Mouse (Mus musculus) intestine, postnatal 0 days (tissue): Measurements from ENCODE around the gene Htt. TPM values are rescaled to one million over a fixed set of nuclear protein-coding genes. Genes with fewer than 3 reads are reported as not detected.
A peak's percentile ranks its signal among the peaks of the same experiment; 100 is the strongest.

Experiments
- ATAC-seq: fragments of 200-750 bp; cut with Nextera tagmentation; 2 replicates; pipeline ENCODE4 v1.8.0; 2017; ENCODE audit warnings: mild to moderate bottlenecking, moderate TSS enrichment, moderate library complexity
- H3K27ac ChIP-seq: fragments of 300-500 bp; sonication (generic); 2 replicates; pipeline ENCODE4 v1.5.1; 2014; ENCODE audit warnings: mild to moderate bottlenecking, low read depth, low read length, moderate library complexity
- H3K27me3 ChIP-seq: fragments of 300-500 bp; sonication (generic); replicated peaks from 2 replicates; pipeline ENCODE4 v1.6.1; 2014; ENCODE audit warnings: low read length, mixed read lengths; ENCODE audit not compliant: control insufficient read depth, insufficient read depth
- H3K36me3 ChIP-seq: fragments of 300-500 bp; sonication (generic); 2 replicates; pipeline ENCODE4 v1.6.1; 2014; ENCODE audit warnings: mild to moderate bottlenecking, moderate library complexity; ENCODE audit not compliant: control insufficient read depth, insufficient read depth
- H3K4me1 ChIP-seq: fragments of 300-500 bp; sonication (generic); replicated peaks from 2 replicates; pipeline ENCODE4 v1.6.1; 2014; ENCODE audit warnings: antibody characterized with exemption, low read length, mixed read lengths; ENCODE audit not compliant: control insufficient read depth, insufficient read depth
- H3K4me2 ChIP-seq: fragments of 300-500 bp; sonication (generic); replicated peaks from 2 replicates; pipeline ENCODE4 v1.6.1; 2014; ENCODE audit warnings: low read depth, mild to moderate bottlenecking, moderate library complexity
- H3K4me3 ChIP-seq: fragments of 300-500 bp; sonication (generic); 2 replicates; pipeline ENCODE4 v1.5.1; 2014; ENCODE audit warnings: low read depth, low read length
- H3K9ac ChIP-seq: fragments of 300-500 bp; sonication (generic); 2 replicates; pipeline ENCODE4 v1.6.1; 2014; ENCODE audit warnings: mild to moderate bottlenecking, low read depth, low read length
- H3K9me3 ChIP-seq: fragments of 300-500 bp; sonication (generic); 2 replicates; pipeline ENCODE4 v1.6.1; 2016; ENCODE audit warnings: mixed run types; ENCODE audit not compliant: control insufficient read depth
- CTCF ChIP-seq: sonication (generic); IDR thresholded peaks from 2 replicates; pipeline ENCODE4 v1.5.1; 2016; ENCODE audit warnings: low read depth, mild to moderate bottlenecking, control low read depth, antibody characterized with exemption, moderate library complexity
- WGBS: fragments of 180-500 bp; shearing (Covaris S2); extraction: QIAGEN DNeasy Blood & Tissue Kit; methylation state at CpG from one replicate; pipeline ENCODE4 v1.1.7; 2014; 5-methylcytosine and 5-hydroxymethylcytosine counted together
- polyA plus RNA-seq: library from polyadenylated mRNA; unstranded; fragments of >200 nt; fragmentation: Nextera tagmentation; extraction: Ambion mirVana; gene quantifications from 2 replicates; pipeline ENCODE4 v1.2.1, GENCODE M21; 2015

Gene Htt
- polyA plus RNA-seq, 1 experiment from 2014 or later, result 3.7 TPM

GRCm38 (mm10) chr5:34923920-34924319 lies 162.4 kb downstream of the Htt start:
- no peak for ATAC-seq
- Histone ChIP-seq H3K4me3 (no peak overlapping the region), H3K9ac (no peak overlapping the region), H3K27me3 (no peaks in the 10 kb centered on the region), H3K9me3 (no peaks in the 10 kb centered on the region), H3K4me2 (no peak overlapping the region), H3K36me3 (peaks cover 22% of the 10 kb centered on the region), H3K4me1 (no peaks in the 10 kb centered on the region), H3K27ac (no peak overlapping the region)
- TF ChIP-seq CTCF, result no peak
- WGBS, result 90% methylated on average over 4 of the region's 4 CpGs

GRCm38 (mm10) chr5:34924519-34924918 lies 163.0 kb downstream of the Htt start:
- no peak for TF ChIP-seq CTCF
- H3K4me1 ChIP-seq, result no peaks in the 10 kb centered on the region
- no peak for ATAC-seq
- H3K4me3 ChIP-seq, result no peak overlapping the region
- peaks cover 22% of the 10 kb centered on the region for H3K36me3 ChIP-seq
- no peaks in the 10 kb centered on the region for H3K9me3 ChIP-seq
- H3K27ac ChIP-seq, result no peak overlapping the region
- H3K9ac ChIP-seq, result no peak overlapping the region
- H3K4me2 ChIP-seq, result no peak overlapping the region
- WGBS, result 75% methylated on average over 7 of the region's 7 CpGs
- no peaks in the 10 kb centered on the region for H3K27me3 ChIP-seq

DNA sequence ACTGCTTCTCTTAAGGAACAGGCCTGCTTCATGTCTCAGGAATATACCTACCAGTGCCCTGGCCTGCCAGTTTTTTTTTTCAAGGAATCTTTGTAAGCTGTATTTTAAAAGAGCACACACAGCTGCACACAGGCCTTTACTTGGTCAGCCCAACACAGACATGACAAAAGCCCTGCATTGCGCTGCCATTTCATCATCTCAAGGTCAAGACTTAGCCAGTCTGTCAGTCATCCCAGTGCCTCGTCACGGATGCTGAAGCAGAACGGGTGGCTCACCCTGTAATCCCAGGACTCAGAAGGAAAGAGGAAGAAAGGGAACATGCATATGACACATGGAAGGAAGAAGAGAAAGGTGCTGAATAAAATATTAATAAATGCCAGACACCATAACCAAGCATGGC lies 166.1 kb downstream of the Htt start:
- Histone ChIP-seq H3K9ac (no peak overlapping the region), H3K27me3 (no peaks in the 10 kb centered on the region), H3K4me3 (no peak overlapping the region), H3K4me2 (no peak overlapping the region), H3K9me3 (no peaks in the 10 kb centered on the region), H3K27ac (no peak overlapping the region), H3K4me1 (no peaks in the 10 kb centered on the region), H3K36me3 (peaks cover 14% of the 10 kb centered on the region)
- ATAC-seq, result no peak
- 89% methylated on average over 4 of the region's 4 CpGs for WGBS
- TF ChIP-seq CTCF, result no peak

GRCm38 (mm10) chr5:34930151-34930975 lies 168.8 kb downstream of the Htt start:
- Histone ChIP-seq H3K27me3 (no peaks in the 10 kb centered on the region), H3K36me3 (peaks cover 2% of the 10 kb centered on the region), H3K4me1 (no peaks in the 10 kb centered on the region), H3K9ac (no peak overlapping the region), H3K9me3 (no peaks in the 10 kb centered on the region), H3K27ac (no peak overlapping the region), H3K4me3 (no peak overlapping the region), H3K4me2 (no peak overlapping the region)
- TF ChIP-seq CTCF, result no peak
- 78% methylated on average over 9 of the region's 9 CpGs for WGBS
- ATAC-seq, result no peak

DNA sequence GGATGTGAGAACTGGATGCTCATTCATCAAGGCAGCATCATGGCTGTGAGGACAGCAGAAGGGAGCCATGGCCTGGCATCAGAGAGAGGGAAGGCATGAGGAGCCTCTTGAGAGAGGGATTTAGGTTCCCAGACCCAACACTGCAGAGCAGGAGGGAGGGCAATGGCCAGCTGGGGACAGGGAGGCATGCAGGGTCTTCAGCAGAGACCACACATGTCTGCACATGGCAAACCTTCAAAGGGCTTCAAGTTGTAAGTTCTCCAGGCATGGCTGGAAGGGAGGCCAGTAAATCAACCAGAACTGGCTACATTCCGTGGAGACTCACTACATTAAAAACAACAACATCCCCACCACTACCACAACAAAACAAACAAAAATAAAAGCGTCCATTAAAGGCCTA lies 169.6 kb downstream of the Htt start:
- WGBS, result 66% methylated on average over 2 of the region's 2 CpGs
- Histone ChIP-seq H3K4me3 (no peak overlapping the region), H3K9me3 (no peaks in the 10 kb centered on the region), H3K27me3 (no peaks in the 10 kb centered on the region), H3K4me2 (no peak overlapping the region), H3K4me1 (no peaks in the 10 kb centered on the region), H3K27ac (no peak overlapping the region), H3K9ac (no peak overlapping the region), H3K36me3 (no peaks in the 10 kb centered on the region)
- no peak for ATAC-seq
- TF ChIP-seq CTCF, result no peak

GRCm38 (mm10) chr5:34931516-34932457 lies 170.2 kb downstream of the Htt start:
- H3K27ac ChIP-seq, result peak overlapping the region; percentile 50
- 53% methylated on average over 11 of the region's 11 CpGs for WGBS
- H3K4me1 ChIP-seq, result no peaks in the 10 kb centered on the region
- no peak overlapping the region for H3K4me3 ChIP-seq
- TF ChIP-seq CTCF, result no peak
- ATAC-seq, result no peak
- H3K9ac ChIP-seq, result no peak overlapping the region
- H3K36me3 ChIP-seq, result no peaks in the 10 kb centered on the region
- H3K27me3 ChIP-seq, result no peaks in the 10 kb centered on the region
- H3K9me3 ChIP-seq, result no peaks in the 10 kb centered on the region
- no peak overlapping the region for H3K4me2 ChIP-seq
